Mouse (Mus musculus): ENCODE data around the gene St3gal3.

The St3gal3 gene

GRCm38 (mm10) chr4:118054615-118055014 is 80.1 kb downstream of the St3gal3 start:
- CTCF ChIA-PET: no interaction called here

- CTCF ChIA-PET: no interaction called here
Measured at GRCm38 (mm10) chr4:118053904-118054303, 80.8 kb downstream of the St3gal3 start.

- CTCF ChIA-PET: no interaction called here
Measured at GRCm38 (mm10) chr4:118049606-118050302, 85.0 kb downstream of the St3gal3 start.

DNA sequence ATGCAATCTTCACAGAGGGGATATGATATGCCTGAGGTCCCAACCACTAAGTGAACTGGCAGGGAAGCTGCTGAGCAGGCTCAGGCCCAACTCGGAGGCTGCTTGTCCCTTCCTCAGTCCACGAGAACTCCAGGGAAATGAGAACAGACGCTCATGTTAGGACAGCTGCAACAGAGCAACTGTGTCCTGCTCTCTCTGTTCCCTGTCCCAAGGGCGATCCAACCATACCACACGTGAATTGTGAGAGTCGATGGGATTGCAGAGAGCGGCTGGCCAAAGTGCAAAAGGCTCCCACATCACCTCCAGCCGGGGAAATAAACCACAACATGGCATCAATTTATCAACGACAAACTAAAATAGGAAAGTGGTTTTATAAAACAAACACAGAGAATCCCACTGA is 90.2 kb downstream of the St3gal3 start:
- CTCF ChIA-PET: no interaction called here

- CTCF ChIA-PET: no interaction called here
Measured at GRCm38 (mm10) chr4:118043331-118044002, 91.2 kb downstream of the St3gal3 start.

DNA sequence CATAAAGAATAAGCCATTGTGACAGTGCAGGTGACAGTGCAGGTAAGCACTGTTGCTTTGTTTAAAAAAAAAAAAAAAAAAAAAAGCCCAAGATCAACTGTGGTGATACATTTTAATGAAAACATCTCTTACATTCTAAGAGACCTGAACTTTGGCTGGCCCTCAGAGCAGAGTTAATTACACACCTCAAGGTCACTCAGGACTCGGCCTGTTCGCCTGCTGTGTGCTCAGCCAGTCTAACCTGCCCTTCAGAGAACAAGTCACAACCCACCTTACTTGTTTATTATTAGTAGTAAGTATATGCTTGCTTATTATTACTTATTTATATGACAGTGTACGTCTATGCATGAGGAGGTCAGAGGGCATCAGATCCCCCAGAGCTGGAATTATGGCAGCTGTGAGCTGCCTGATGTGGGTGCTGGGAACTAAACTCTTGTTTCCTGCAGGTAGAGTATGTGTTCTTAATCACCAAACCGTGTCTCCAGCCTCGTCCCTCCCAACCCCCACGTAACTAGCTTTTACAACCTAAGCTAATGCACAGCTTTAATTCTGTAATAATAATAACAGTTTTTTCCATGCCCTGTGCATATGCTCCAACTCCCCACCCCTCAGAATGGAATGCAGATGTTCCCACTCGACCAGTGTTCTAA is 91.9 kb downstream of the St3gal3 start:
- CTCF ChIA-PET: no interaction called here

DNA sequence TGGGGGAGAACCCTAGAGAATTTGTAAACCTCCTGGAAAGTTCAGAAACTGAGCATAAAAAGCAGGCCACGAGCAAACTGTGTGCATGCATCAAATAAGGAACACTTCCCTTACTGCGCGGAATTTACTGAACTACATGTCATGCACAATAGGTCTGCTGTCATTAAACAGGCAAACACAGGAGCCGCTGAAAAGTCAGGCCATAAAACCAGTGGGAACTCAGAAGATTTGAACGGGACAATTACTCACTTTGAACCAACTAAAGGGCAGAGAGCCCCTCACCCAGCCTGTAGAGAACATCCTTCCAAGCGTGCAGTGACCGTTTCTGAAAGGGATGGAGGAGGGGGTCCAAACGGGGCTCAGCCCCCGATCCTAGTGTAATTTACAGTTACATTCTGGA is 93.6 kb downstream of the St3gal3 start:
- CTCF ChIA-PET: no interaction called here

- CTCF ChIA-PET: no interaction called here
Measured at GRCm38 (mm10) chr4:118040650-118041049, 94.1 kb downstream of the St3gal3 start.

GRCm38 (mm10) chr4:118039964-118040363 is 94.8 kb downstream of the St3gal3 start:
- CTCF ChIA-PET: no interaction called here

DNA sequence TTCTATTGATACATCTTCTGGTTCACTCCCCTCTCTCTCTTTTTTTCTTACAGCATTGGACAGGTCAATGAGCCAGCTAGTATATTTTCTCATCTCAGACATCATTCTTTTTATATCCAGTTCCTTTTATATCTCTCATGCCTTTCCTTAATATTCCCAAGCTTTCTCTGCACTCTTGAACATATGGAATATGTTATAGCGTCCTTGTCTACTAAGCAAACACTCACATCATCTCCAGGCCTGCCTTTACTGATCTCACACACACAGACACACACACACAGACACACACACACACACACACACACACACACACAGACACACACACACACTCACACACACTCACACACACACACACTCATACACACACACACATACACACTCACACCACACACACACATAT is 96.7 kb downstream of the St3gal3 start:
- CTCF ChIA-PET: interaction anchor here (0.6 kb wide), 1 partner anchor 17 kb away, joined by 3 read pairs; no protein-coding TSS in a partner anchor

GRCm38 (mm10) chr4:118037406-118037805 is 97.3 kb downstream of the St3gal3 start:
- CTCF ChIA-PET: interaction anchor here (0.6 kb wide), 1 partner anchor 16 kb away, joined by 3 read pairs; no protein-coding TSS in a partner anchor

GRCm38 (mm10) chr4:118036531-118036930 is 98.2 kb downstream of the St3gal3 start:
- CTCF ChIA-PET: no interaction called here

DNA sequence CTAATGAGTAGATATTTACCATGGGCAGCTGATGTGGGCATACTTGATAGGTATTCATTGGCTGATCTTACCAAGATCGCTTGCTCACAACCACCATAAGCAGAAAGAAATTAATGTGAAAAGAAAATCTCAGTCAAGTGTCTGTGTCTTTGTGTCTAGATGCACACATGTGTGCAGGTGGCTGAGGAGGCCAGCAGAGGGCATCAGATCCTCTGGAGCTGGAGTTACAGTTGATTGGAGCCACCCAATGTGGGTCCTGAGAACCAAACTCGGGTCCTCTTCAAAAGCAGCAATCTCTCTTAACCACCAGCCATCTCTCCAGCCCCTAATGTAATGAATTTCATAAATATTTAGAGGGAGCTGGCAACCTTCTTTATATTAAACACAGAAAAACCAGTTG is 99.6 kb downstream of the St3gal3 start:
- CTCF ChIA-PET: no interaction called here

DNA sequence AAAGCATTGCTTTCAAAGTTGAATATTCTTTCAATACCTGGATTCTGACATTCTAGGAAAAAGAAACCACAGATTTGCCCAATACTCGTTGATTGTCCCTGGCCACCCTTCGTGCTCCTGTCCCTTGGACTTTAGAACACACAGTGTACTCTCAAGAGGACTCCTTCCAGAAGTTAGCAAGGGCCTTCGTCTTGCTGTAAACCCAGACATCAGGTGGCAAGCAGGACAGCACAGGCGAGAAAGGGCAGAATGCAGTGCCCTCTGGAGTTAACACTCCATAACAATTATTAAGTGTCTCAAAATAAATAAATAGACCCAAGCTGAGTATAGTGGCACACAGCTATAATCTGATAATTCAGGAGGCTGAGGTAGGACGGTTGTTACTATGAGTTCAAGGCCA is 101.7 kb downstream of the St3gal3 start:
- CTCF ChIA-PET: no interaction called here

GRCm38 (mm10) chr4:118031776-118032170 is 102.9 kb downstream of the St3gal3 start:
- CTCF ChIA-PET: no interaction called here

GRCm38 (mm10) chr4:118031132-118031775 is 103.5 kb downstream of the St3gal3 start:
- CTCF ChIA-PET: no interaction called here

DNA sequence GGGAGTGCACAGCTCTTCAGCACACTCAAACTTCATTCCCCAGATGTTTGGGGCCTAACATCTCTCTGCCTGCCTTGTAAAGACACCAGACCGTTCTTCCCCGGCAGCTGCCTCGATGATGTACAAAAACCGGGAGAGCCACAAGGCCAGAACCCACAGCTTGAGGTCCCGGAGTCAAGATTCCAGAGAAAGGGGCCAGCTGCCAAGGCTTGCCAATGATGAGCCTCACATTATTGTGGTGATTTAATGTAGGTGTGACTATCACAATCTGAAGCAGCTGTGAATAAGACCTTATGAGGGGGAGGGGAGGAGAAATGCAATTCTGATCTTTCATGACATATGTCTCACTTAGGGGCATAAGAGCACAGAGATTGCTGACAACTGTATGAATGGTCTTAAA is 104.4 kb downstream of the St3gal3 start:
- CTCF ChIA-PET: no interaction called here

GRCm38 (mm10) chr4:118029892-118030291 is 104.8 kb downstream of the St3gal3 start:
- CTCF ChIA-PET: no interaction called here

GRCm38 (mm10) chr4:118028994-118029393 is 105.7 kb downstream of the St3gal3 start:
- CTCF ChIA-PET: no interaction called here

DNA sequence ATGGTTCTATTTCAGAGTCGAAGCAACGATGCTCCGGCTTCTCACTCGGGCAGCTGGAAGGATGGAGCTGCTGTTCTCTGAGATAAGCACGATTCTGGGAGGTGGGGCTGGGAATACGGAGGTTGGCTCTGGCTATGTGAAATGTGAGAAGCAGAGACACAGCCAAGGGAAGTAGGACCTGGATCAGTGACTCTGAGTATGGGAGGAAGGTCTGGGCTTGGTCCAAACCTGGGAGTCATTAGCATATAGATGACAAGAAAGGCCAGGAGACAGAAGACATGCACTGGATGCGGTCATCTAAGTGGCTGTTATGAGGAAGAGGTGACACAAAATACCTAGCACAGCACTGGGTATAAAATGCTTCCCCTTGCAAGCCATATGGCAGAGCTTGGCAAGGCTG is 108.8 kb downstream of the St3gal3 start:
- CTCF ChIA-PET: no interaction called here

- CTCF ChIA-PET: no interaction called here
Measured at GRCm38 (mm10) chr4:118025381-118025780, 109.3 kb downstream of the St3gal3 start.

GRCm38 (mm10) chr4:118022811-118023210 is 111.9 kb downstream of the St3gal3 start:
- CTCF ChIA-PET: no interaction called here

DNA sequence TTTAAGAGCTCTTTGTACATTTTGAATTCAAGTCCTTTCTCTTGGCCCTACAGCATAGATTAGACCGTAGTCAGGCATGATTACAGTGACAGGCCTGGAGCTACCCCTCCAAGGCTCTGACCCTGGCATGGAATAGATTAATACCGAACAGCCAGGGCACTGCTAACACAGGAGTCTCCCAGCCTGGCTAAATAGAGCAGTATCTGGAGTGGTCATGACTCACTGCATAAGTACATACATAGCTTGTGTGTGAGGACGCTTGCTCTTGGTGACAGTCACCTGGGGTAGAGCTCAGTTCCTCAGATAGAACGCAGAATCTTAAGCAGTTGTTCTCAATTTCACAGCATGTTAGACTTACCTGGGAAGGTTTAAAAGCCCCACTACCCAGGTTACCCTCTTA is 112.3 kb downstream of the St3gal3 start:
- CTCF ChIA-PET: no interaction called here
